Mouse (Mus musculus) liver, embryonic 18 days (tissue): ENCODE measurements around the gene Mapk8ip3. TPM values are rescaled to one million over a fixed set of nuclear protein-coding genes. Genes with fewer than 3 reads are reported as not detected.

Experiments
- polyA plus RNA-seq: library from polyadenylated mRNA; depleted of rRNA; stranded (reverse); fragments of >200 nt; gene quantifications from 2 replicates; pipeline ENCODE4 v1.2.3, GENCODE M21; 2012; rRNA removed

The Mapk8ip3 gene
- 23.9 and 32.5 TPM in 2 replicates for polyA plus RNA-seq

GRCm38 (mm10) chr17:24936259-24937237, at the start of gene Mapk8ip3:
Gene Mapk8ip3, minus strand, starts transcription at chr17:24936977.

DNA sequence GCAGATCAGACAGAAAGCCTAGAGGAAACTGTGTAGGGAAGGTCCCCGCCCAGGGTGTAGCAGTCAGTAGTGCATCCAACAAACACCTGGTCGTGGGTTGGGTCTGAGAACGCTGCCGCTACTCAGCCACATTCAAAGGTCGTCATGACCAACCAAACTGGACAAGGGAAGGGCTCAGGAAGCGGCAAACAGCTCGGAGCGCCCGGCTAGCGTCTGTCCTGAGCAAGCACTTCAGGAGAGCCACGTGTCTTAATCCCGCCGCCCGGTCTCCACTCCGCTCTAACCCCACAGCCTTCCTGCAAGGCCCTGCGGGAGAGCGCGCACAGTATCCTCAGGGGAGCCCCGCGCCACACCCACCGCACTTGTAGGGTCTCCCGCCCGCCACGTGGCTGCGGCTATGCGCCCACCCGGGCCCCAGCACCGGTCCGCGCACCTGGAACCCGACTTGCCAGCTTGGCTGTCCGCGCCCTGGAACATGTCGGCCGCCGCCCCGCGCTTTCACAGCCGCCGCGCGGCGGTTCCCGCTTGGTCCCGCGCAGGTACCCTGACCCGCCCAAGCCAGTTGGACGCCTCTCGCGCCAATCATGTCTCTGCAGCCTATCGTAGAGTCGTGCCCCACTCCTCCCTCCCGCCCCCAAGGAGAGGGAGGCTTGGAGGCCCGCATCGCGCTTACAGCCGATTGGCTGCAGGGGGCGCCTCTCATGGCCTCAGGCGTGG, 23.5 kb upstream of the Mapk8ip3 start, which contains the start of gene Jpt2:
TSS of gene Jpt2 (minus strand) at position 555 of the 717 bp plus-strand sequence.

GRCm38 (mm10) chr17:24896241-24896992, 40.4 kb downstream of the Mapk8ip3 start, which contains the start of gene Nme3:
Gene Nme3, plus strand, starts transcription at chr17:24896500.

DNA sequence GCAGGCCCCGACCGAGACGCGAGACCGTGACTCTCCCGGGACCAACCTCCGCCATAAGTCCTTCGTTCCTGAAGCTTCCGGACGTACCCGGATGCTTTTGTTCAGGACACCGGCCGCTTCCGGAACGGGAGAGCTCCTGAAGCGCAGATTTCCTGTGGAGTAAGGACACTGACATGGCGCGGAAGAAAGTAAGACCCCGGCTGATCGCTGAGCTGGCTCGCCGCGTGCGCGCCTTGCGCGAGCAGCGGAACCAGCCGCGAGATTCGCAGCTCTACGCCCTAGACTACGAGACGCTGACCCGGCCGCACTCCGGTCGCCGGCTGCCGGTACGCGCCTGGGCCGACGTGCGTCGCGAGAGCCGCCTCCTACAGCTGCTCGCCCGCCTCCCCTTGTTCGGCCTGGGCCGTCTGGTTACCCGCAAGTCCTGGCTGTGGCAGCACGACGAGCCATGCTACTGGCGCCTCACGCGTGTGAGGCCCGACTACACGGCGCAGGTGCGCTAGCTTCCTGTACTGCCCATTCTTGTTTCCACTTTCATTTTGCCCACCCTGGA, 41.7 kb downstream of the Mapk8ip3 start, which contains the start of the genes Eme2 and Mrps34:
TSS of gene Eme2 (minus strand) at position 93 of the 553 bp plus-strand sequence.
TSS of gene Mrps34 (plus strand) at position 122 of the 553 bp plus-strand sequence.

GRCm38 (mm10) chr17:24886134-24886931, 50.4 kb downstream of the Mapk8ip3 start, which contains the start of the genes Nubp2 and Spsb3:
Gene Nubp2, minus strand, starts transcription at chr17:24886349.
Gene Spsb3, plus strand, starts transcription at chr17:24886643.

GRCm38 (mm10) chr17:24865776-24866175, 71.0 kb downstream of the Mapk8ip3 start, which contains the start of gene Igfals:
Gene Igfals, plus strand, starts transcription at chr17:24865997.

GRCm38 (mm10) chr17:24850065-24850772, 86.6 kb downstream of the Mapk8ip3 start, which contains the start of gene Fahd1:
Gene Fahd1, minus strand, starts transcription at chr17:24850364.

Other genes starting within 250 kb of the Mapk8ip3 start
- 0.12 and 0.14 TPM in 2 replicates for gene Syngr3, start 247.0 kb downstream of the Mapk8ip3 start, polyA plus RNA-seq
- 18.4 and 20.5 TPM in 2 replicates for gene Gfer, start 240.8 kb downstream of the Mapk8ip3 start, polyA plus RNA-seq
- 1.1 and 1.2 TPM in 2 replicates for gene Noxo1, start 240.7 kb downstream of the Mapk8ip3 start, polyA plus RNA-seq
- 17.9 and 18.1 TPM in 2 replicates for gene Tbl3, start 229.3 kb downstream of the Mapk8ip3 start, polyA plus RNA-seq
- 0.10 TPM in 1 of 2 replicates, not detected in the other for gene Rnf151, start 218.9 kb downstream of the Mapk8ip3 start, polyA plus RNA-seq
- gene Rps2, start 218.9 kb downstream of the Mapk8ip3 start, polyA plus RNA-seq = 1,642 and 1,684 TPM in 2 replicates
- 215 and 225 TPM in 2 replicates for gene Ndufb10, start 212.5 kb downstream of the Mapk8ip3 start, polyA plus RNA-seq
- 0.11 and 0.13 TPM in 2 replicates for gene Rpl3l, start 209.2 kb downstream of the Mapk8ip3 start, polyA plus RNA-seq
- gene Msrb1, start 200.3 kb downstream of the Mapk8ip3 start, polyA plus RNA-seq = 91.0 and 112 TPM in 2 replicates
- gene Hs3st6, start 184.0 kb downstream of the Mapk8ip3 start, polyA plus RNA-seq = 0.84 and 0.96 TPM in 2 replicates
- 0.49 and 0.74 TPM in 2 replicates for gene Meiob, start 132.7 kb downstream of the Mapk8ip3 start, polyA plus RNA-seq
- 160 and 200 TPM in 2 replicates for gene Hagh, start 96.8 kb downstream of the Mapk8ip3 start, polyA plus RNA-seq
- gene Fahd1, start 86.6 kb downstream of the Mapk8ip3 start, polyA plus RNA-seq = 43.4 and 44.7 TPM in 2 replicates
- 12.4 and 15.1 TPM in 2 replicates for gene Igfals, start 71.0 kb downstream of the Mapk8ip3 start, polyA plus RNA-seq
- 15.4 and 17.7 TPM in 2 replicates for gene Nubp2, start 50.6 kb downstream of the Mapk8ip3 start, polyA plus RNA-seq
- gene Spsb3, start 50.3 kb downstream of the Mapk8ip3 start, polyA plus RNA-seq = 26.4 and 28.2 TPM in 2 replicates
- gene Eme2, start 41.9 kb downstream of the Mapk8ip3 start, polyA plus RNA-seq = 11.2 and 11.3 TPM in 2 replicates
- 52.2 and 58.3 TPM in 2 replicates for gene Mrps34, start 41.9 kb downstream of the Mapk8ip3 start, polyA plus RNA-seq
- 32.3 and 35.5 TPM in 2 replicates for gene Nme3, start 40.5 kb downstream of the Mapk8ip3 start, polyA plus RNA-seq
- 17.3 and 17.8 TPM in 2 replicates for gene Jpt2, start 23.7 kb upstream of the Mapk8ip3 start, polyA plus RNA-seq
- 5.4 and 6.9 TPM in 2 replicates for gene Cramp1l, start 78.8 kb upstream of the Mapk8ip3 start, polyA plus RNA-seq
- 36.6 and 39.0 TPM in 2 replicates for gene Ift140, start 79.1 kb upstream of the Mapk8ip3 start, polyA plus RNA-seq
- 7.5 and 8.0 TPM in 2 replicates for gene Tmem204, start 146.6 kb upstream of the Mapk8ip3 start, polyA plus RNA-seq
- 5.6 TPM in 2 replicates for gene Telo2, start 179.0 kb upstream of the Mapk8ip3 start, polyA plus RNA-seq
- gene Ptx4, start 183.8 kb upstream of the Mapk8ip3 start, polyA plus RNA-seq = not detected in 2 replicates
- 6.5 and 7.2 TPM in 2 replicates for gene Clcn7, start 196.4 kb upstream of the Mapk8ip3 start, polyA plus RNA-seq
- not detected in 2 replicates for gene Ccdc154, start 225.5 kb upstream of the Mapk8ip3 start, polyA plus RNA-seq
- not detected in 2 replicates for gene Gm38655, start 238.5 kb upstream of the Mapk8ip3 start, polyA plus RNA-seq
- 11.2 and 12.5 TPM in 2 replicates for gene BC003965, start 247.6 kb upstream of the Mapk8ip3 start, polyA plus RNA-seq